ENCODE assay signal across 9 mouse cellular contexts in the genomic region with DNA sequence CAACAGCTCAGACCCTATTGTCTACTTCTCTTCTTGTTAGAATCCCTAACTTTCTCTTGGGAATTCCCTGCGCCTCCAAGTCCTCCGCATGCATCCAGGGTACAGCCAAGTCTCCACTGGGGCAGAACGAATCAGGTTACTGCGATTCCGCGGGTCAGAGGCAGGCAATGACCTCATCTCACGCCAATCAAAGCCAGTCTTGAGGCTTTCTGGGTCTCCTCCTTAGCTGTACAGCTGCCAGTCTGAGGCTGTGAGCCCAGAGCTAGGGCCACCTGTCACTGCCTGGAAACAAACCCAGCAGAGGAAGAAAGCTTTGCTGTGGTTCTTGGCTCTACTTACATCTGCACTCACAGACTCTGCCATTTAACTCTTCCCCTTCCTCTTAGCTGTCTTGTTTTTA. TPM values are rescaled to one million over a fixed set of nuclear protein-coding genes. Genes with fewer than 3 reads are reported as not detected.
DNase-seq lines count a peak whose midpoint lies in the region; ATAC-seq and TF ChIP-seq lines count a peak whose summit lies in the region.
"Had no signal": no experiment of that assay in that cellular context is flagged by ENCODE, and none has a peak within 500 bp of the region (broad histone marks: within the 10 kb centered on the region; RNA-seq: fewer than 3 reads in every experiment).

No protein-coding gene starts in this region.

- no peak overlapping the region for H3K9ac ChIP-seq in limb, embryonic 12.5 days (replicated peaks)
- no peak overlapping the region for H3K9ac ChIP-seq in liver, embryonic 11.5 days (ENCODE audit: low read depth, low read length)

- no peaks in the 10 kb centered on the region for H3K4me1 ChIP-seq in limb, embryonic 12.5 days (replicated peaks)
- no peaks in the 10 kb centered on the region for H3K4me1 ChIP-seq in liver, embryonic 11.5 days (replicated peaks; ENCODE audit: control insufficient read depth, insufficient read depth, low read length)

- no peak overlapping the region for H3K4me3 ChIP-seq in C2C12 (ENCODE audit: insufficient read depth, poor library complexity, severe bottlenecking)
- no peak overlapping the region for H3K4me3 ChIP-seq in limb, embryonic 12.5 days (replicated peaks)
- H3K4me3 ChIP-seq in liver, embryonic 11.5 days (ENCODE audit: low read depth, low read length) = no peak overlapping the region

- H3K27ac ChIP-seq in limb, embryonic 12.5 days = no peak overlapping the region
- H3K27ac ChIP-seq in liver, embryonic 11.5 days (ENCODE audit: low read depth, low read length) = no peak overlapping the region

- H3K27me3 ChIP-seq in C2C12 (ENCODE audit: control insufficient read depth, insufficient read depth, insufficient read length) = no peaks in the 10 kb centered on the region
- H3K27me3 ChIP-seq in limb, embryonic 12.5 days = peaks cover 9% of the 10 kb centered on the region
- peaks cover 9% of the 10 kb centered on the region for H3K27me3 ChIP-seq in liver, embryonic 11.5 days (replicated peaks; ENCODE audit: control insufficient read depth, insufficient read depth, low read length)

- no peaks in the 10 kb centered on the region for H3K79me2 ChIP-seq in C2C12 (ENCODE audit: control insufficient read depth, insufficient read depth)

- 42% methylated on average over 7 of the region's 7 CpGs for WGBS in limb, embryonic 12.5 days
- 48% methylated on average over 7 of the region's 7 CpGs for WGBS in liver, embryonic 11.5 days

- H3K36me3 ChIP-seq in C2C12 (ENCODE audit: control insufficient read depth, insufficient read depth) = peaks cover 8% of the 10 kb centered on the region
- peaks cover 9% of the 10 kb centered on the region; the same call in 1 of the 2 replicates for H3K36me3 ChIP-seq in limb, embryonic 12.5 days
- H3K36me3 ChIP-seq in liver, embryonic 11.5 days (ENCODE audit: control insufficient read depth, insufficient read depth, low read length) = no peaks in the 10 kb centered on the region; the same call in 1 of the 2 replicates

- 0 out of 2 replicates have a peak, but pooled peaks have one; percentile 62 for ATAC-seq in limb, embryonic 12.5 days (ENCODE audit: insufficient number of reproducible peaks, insufficient read depth, low FRiP score, low TSS enrichment, low read depth)
- no peak for ATAC-seq in liver, embryonic 11.5 days (replicated peaks; ENCODE audit: low FRiP score)

- H3ac ChIP-seq in C2C12 (ENCODE audit: control insufficient read depth, insufficient read length, low read depth) = no peak overlapping the region

- no peak for TF ChIP-seq CTCF in C2C12 (IDR thresholded peaks at IDR 0.05; ENCODE audit: control insufficient read depth, insufficient read depth, insufficient read length)

- intact Hi-C loops in gastrocnemius, postnatal 14 days (cut with DNase I; ENCODE audit: low total_unique reads) = no loop called here

- H3K79me3 ChIP-seq in C2C12 (ENCODE audit: low read depth) = no peaks in the 10 kb centered on the region

- H3K4me2 ChIP-seq in limb, embryonic 12.5 days = no peak overlapping the region
- no peak overlapping the region for H3K4me2 ChIP-seq in liver, embryonic 11.5 days

- H3K9me3 ChIP-seq in limb, embryonic 12.5 days = peaks cover 17% of the 10 kb centered on the region
- peaks cover 12% of the 10 kb centered on the region for H3K9me3 ChIP-seq in liver, embryonic 11.5 days (ENCODE audit: control insufficient read depth, low read length)

- DNase-seq in cerebellum, adult 9-11 months = peak; percentile 49
- no peak for DNase-seq in cerebellum, adult 11-12 months
- peak; percentile 86 for DNase-seq in gastrocnemius, postnatal 14 days
- DNase-seq in liver, embryonic 11.5 days (ENCODE audit: low spot score) = no peak
- no peak for DNase-seq in frontal cortex, postnatal 25 days (ENCODE audit: low spot score in 2 of 2)
- no peak for DNase-seq in layer of hippocampus, postnatal 25 days (ENCODE audit: extremely low spot score in 1 of 2, low spot score in 1 of 2)

TF ChIP-seq in C2C12, 6 proteins besides CTCF, POLR2A, EP300 and RAD21:
- TF ChIP-seq MYOD1 (IDR thresholded peaks at IDR 0.05; ENCODE audit: control insufficient read depth, insufficient read length, low read depth) (peak; percentile 81), USF1 (IDR thresholded peaks at IDR 0.05; ENCODE audit: low read depth) (no peak)

RNA-seq across cellular contexts. Expression of gene Ltbp4, which starts 21.5 kb away (rescaled TPM):
- polyA plus RNA-seq in C2C12 (2012; fragmentation: generic; extraction: Trizol) = 22.9 TPM
- total RNA-seq in gastrocnemius, postnatal 14 days (2021) = 100 to 1,000 TPM; 122 to 151 TPM
- 15.2 and 15.8 TPM in 2 replicates for polyA plus RNA-seq in limb, embryonic 12.5 days (2016; fragmentation: Nextera tagmentation; extraction: Ambion mirVana)
- polyA plus RNA-seq in liver, embryonic 11.5 days (2014; fragmentation: Nextera tagmentation; extraction: Ambion mirVana) = 7.1 and 10.2 TPM in 2 replicates
- 10 to 100 TPM; 47.2 to 61.7 TPM for total RNA-seq in layer of hippocampus, postnatal 25 days (2021)
- total RNA-seq: neutrophil, adult 5-6 weeks had no signal

RNA-seq across cellular contexts. Expression of gene Shkbp1, which starts 39.9 kb away (rescaled TPM):
- 27.6 TPM for polyA plus RNA-seq in C2C12 (2012; fragmentation: generic; extraction: Trizol)
- total RNA-seq in gastrocnemius, postnatal 14 days (2021) = 1 to 10 TPM; 3.5 to 5.3 TPM
- polyA plus RNA-seq in limb, embryonic 12.5 days (2016; fragmentation: Nextera tagmentation; extraction: Ambion mirVana) = 59.5 and 59.9 TPM in 2 replicates
- 46.8 and 49.6 TPM in 2 replicates for polyA plus RNA-seq in liver, embryonic 11.5 days (2014; fragmentation: Nextera tagmentation; extraction: Ambion mirVana)
- 10 to 100 TPM; 19.7 to 30.4 TPM for total RNA-seq in layer of hippocampus, postnatal 25 days (2021)

RNA-seq across cellular contexts. Expression of gene Gm20479, which starts 41.3 kb away (rescaled TPM):
- not detected for polyA plus RNA-seq in C2C12 (2012; fragmentation: generic; extraction: Trizol)
- total RNA-seq in gastrocnemius, postnatal 14 days (2021) = under 1 TPM in 1 of 2 experiments, not detected in 1; 0.90 TPM
- polyA plus RNA-seq in limb, embryonic 12.5 days (2016; fragmentation: Nextera tagmentation; extraction: Ambion mirVana) = 0.42 TPM in 1 of 2 replicates, not detected in the other
- polyA plus RNA-seq in liver, embryonic 11.5 days (2014; fragmentation: Nextera tagmentation; extraction: Ambion mirVana) = 0.43 and 1.2 TPM in 2 replicates
- total RNA-seq in layer of hippocampus, postnatal 25 days (2021) = not detected
- total RNA-seq: neutrophil, adult 5-6 weeks had no signal

RNA-seq across cellular contexts. Expression of gene Numbl, which starts 57.7 kb away (rescaled TPM):
- 11.7 TPM for polyA plus RNA-seq in C2C12 (2012; fragmentation: generic; extraction: Trizol)
- total RNA-seq in gastrocnemius, postnatal 14 days (2021) = 10 to 100 TPM in 1 of 2 experiments, 1 to 10 TPM in 1; 8.0 to 10.2 TPM
- 25.3 and 26.5 TPM in 2 replicates for polyA plus RNA-seq in limb, embryonic 12.5 days (2016; fragmentation: Nextera tagmentation; extraction: Ambion mirVana)
- 3.6 TPM in 2 replicates for polyA plus RNA-seq in liver, embryonic 11.5 days (2014; fragmentation: Nextera tagmentation; extraction: Ambion mirVana)
- 100 to 1,000 TPM; 147 to 149 TPM for total RNA-seq in layer of hippocampus, postnatal 25 days (2021)

Comparison
In these comparisons a context has a peak if more than half of its experiments do, and no peak if none do; other contexts are left out.
1. DNase-seq: peak in cerebellum, adult 9-11 months (single experiment) and gastrocnemius, postnatal 14 days (single experiment); none in cerebellum, adult 11-12 months (single experiment), liver, embryonic 11.5 days (single experiment), frontal cortex, postnatal 25 days (0 of 2) and layer of hippocampus, postnatal 25 days (0 of 2).